Comparison of ENCODE assay signal across 9 mouse cellular contexts in the genomic region with DNA sequence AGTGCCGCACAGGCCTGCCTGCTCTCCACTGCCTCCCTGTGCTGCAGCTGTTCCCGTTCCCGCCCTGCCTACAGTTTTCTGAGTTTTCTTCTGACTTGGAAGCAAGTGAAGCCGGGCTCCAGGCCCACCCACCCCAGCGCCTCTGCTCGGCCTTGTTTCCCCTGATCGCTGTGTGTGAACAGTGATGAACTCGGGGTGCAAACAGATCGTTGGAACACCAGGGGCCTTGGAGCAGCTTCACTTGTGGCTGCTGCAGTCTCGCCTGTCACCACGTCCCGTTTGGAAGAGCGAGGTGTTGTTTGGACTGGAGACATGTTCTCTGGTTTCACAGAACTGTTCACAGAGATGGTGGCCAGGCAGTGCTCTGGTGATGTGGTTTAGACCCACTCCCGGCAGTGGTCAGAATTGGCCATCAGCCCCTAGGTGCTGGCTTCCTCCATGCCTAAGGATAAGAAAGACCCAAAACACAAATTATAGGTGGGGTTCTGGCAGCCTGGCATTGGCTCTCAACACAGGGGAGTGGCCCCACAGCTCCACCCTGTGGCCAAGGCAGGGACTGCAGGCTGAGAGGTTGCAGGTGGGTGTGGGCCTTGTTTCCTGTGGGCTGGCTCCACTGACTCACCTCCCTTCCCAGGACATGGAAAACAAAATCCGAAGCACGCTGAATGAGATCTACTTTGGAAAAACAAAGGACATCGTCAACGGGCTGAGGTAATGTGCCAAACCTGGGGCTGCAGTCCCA. TPM values are rescaled to one million over a fixed set of nuclear protein-coding genes. Genes with fewer than 3 reads are reported as not detected.
DNase-seq lines count a peak whose midpoint lies in the region; ATAC-seq and TF ChIP-seq lines count a peak whose summit lies in the region.
"Had no signal": no experiment of that assay in that cellular context is flagged by ENCODE, and none has a peak within 500 bp of the region (broad histone marks: within the 10 kb centered on the region; RNA-seq: fewer than 3 reads in every experiment).

No protein-coding gene starts in this region.

- no peak for TF ChIP-seq POLR2A in cerebellum, adult 2 months (IDR thresholded peaks at IDR 0.05; ENCODE audit: borderline replicate concordance, insufficient read depth, low read length)
- no peak for TF ChIP-seq POLR2A in olfactory bulb, adult 2 months (IDR thresholded peaks at IDR 0.05; ENCODE audit: insufficient read depth, low read depth, low read length)

- ATAC-seq in liver, embryonic 12.5 days: no peak
- ATAC-seq in limb, embryonic 13.5 days (ENCODE audit: low FRiP score, low read depth): 0 out of 2 replicates have a peak, but pooled peaks have one; percentile 18

- no peaks in the 10 kb centered on the region for H3K27me3 ChIP-seq in liver, embryonic 12.5 days (replicated peaks)
- no peaks in the 10 kb centered on the region for H3K27me3 ChIP-seq in cerebellum, adult 2 months (ENCODE audit: control insufficient read depth, insufficient read depth, low read length)
- no peaks in the 10 kb centered on the region for H3K27me3 ChIP-seq in limb, embryonic 13.5 days

- no peak overlapping the region for H3K27ac ChIP-seq in liver, embryonic 12.5 days
- H3K27ac ChIP-seq in cerebellum, adult 2 months (ENCODE audit: insufficient read depth, low read length): no peak overlapping the region
- H3K27ac ChIP-seq in limb, embryonic 13.5 days: peak overlapping the region; percentile 16; the same call in 1 of the 2 replicates
- H3K27ac ChIP-seq in olfactory bulb, adult 2 months (ENCODE audit: insufficient read depth, low read depth, low read length): no peak overlapping the region

- H3K4me2 ChIP-seq in liver, embryonic 12.5 days: no peak overlapping the region
- no peak overlapping the region for H3K4me2 ChIP-seq in limb, embryonic 13.5 days (replicated peaks)

- no peaks in the 10 kb centered on the region for H3K4me1 ChIP-seq in liver, embryonic 12.5 days
- H3K4me1 ChIP-seq in cerebellum, adult 2 months (ENCODE audit: control insufficient read depth, insufficient read depth, low read length): peaks cover 35% of the 10 kb centered on the region
- peaks cover 62% of the 10 kb centered on the region for H3K4me1 ChIP-seq in limb, embryonic 13.5 days
- H3K4me1 ChIP-seq in olfactory bulb, adult 2 months (ENCODE audit: control insufficient read depth, insufficient read depth, low read length): peaks cover 23% of the 10 kb centered on the region

- peaks cover 94% of the 10 kb centered on the region for H3K36me3 ChIP-seq in liver, embryonic 12.5 days
- peaks cover 88% of the 10 kb centered on the region for H3K36me3 ChIP-seq in limb, embryonic 13.5 days

- H3K4me3 ChIP-seq in liver, embryonic 12.5 days: no peak overlapping the region
- no peak overlapping the region for H3K4me3 ChIP-seq in cerebellum, adult 2 months (replicated peaks; ENCODE audit: insufficient read depth, low read depth, low read length)
- H3K4me3 ChIP-seq in limb, embryonic 13.5 days: no peak overlapping the region
- H3K4me3 ChIP-seq in olfactory bulb, adult 2 months (ENCODE audit: insufficient read depth, low read depth, low read length): no peak overlapping the region
- H3K4me3 ChIP-seq: erythroblast, embryonic 14.5 days had no signal

- H3K9me3 ChIP-seq in liver, embryonic 12.5 days (replicated peaks): no peaks in the 10 kb centered on the region
- no peaks in the 10 kb centered on the region for H3K9me3 ChIP-seq in limb, embryonic 13.5 days

- peak; percentile 79 for DNase-seq in liver
- peak; percentile 73 to 86 for DNase-seq in cerebellum, adult 2 months
- peak; percentile 90 for DNase-seq in gastrocnemius, adult 18-20 months (ENCODE audit: low spot score)
- peak; percentile 69 to 87 for DNase-seq in kidney, adult 8-10 months
- peak; percentile 48 to 62 for DNase-seq in thymus, adult 18-20 months

- 76% methylated on average over 18 of the region's 18 CpGs for WGBS in liver, embryonic 12.5 days (ENCODE audit: insufficient replicate concordance)
- 79% methylated on average over 18 of the region's 18 CpGs for WGBS in cerebellum, adult 2 months
- WGBS in limb, embryonic 13.5 days: 75% methylated on average over 18 of the region's 18 CpGs
- 66% methylated on average over 18 of the region's 18 CpGs for WGBS in olfactory bulb, adult 2 months

- no peak overlapping the region for H3K9ac ChIP-seq in liver, embryonic 12.5 days
- H3K9ac ChIP-seq in limb, embryonic 13.5 days: no peak overlapping the region

- TF ChIP-seq CTCF in cerebellum, adult 2 months (IDR thresholded peaks at IDR 0.05; ENCODE audit: borderline replicate concordance, insufficient read depth, low read depth, low read length): peak; percentile 94
- TF ChIP-seq CTCF in olfactory bulb, adult 2 months (IDR thresholded peaks at IDR 0.05; ENCODE audit: insufficient read depth, low read depth, low read length): peak; percentile 94

RNA-seq across cellular contexts. Expression of a gene that starts 23.2 kb away (rescaled TPM):
- polyA plus RNA-seq in liver, embryonic 12.5 days (2016; fragmentation: Nextera tagmentation; extraction: Ambion mirVana): 9.4 and 9.5 TPM in 2 replicates
- 42.3 and 44.4 TPM in 2 replicates for polyA plus RNA-seq in cerebellum, adult 2 months (2012; rRNA removed)
- 1 to 10 TPM; 5.6 to 7.8 TPM for total RNA-seq in gastrocnemius, adult 18-20 months (2021)
- 16.9 and 18.0 TPM in 2 replicates for polyA plus RNA-seq in limb, embryonic 13.5 days (2015; fragmentation: Nextera tagmentation; extraction: Ambion mirVana)
- polyA plus RNA-seq in olfactory bulb, adult 2 months (2012; ENCODE audit: insufficient read depth, insufficient read length, low replicate concordance, missing spikeins): not detected in 2 replicates

RNA-seq across cellular contexts. Expression of a gene that starts 23.3 kb away (rescaled TPM):
- polyA plus RNA-seq in liver, embryonic 12.5 days (2016; fragmentation: Nextera tagmentation; extraction: Ambion mirVana): 43.4 and 44.0 TPM in 2 replicates
- polyA plus RNA-seq in cerebellum, adult 2 months (2012; rRNA removed): 22.3 and 25.3 TPM in 2 replicates
- total RNA-seq in gastrocnemius, adult 18-20 months (2021): 10 to 100 TPM; 32.5 to 34.9 TPM
- polyA plus RNA-seq in limb, embryonic 13.5 days (2015; fragmentation: Nextera tagmentation; extraction: Ambion mirVana): 120 and 124 TPM in 2 replicates
- not detected in 2 replicates for polyA plus RNA-seq in olfactory bulb, adult 2 months (2012; ENCODE audit: insufficient read depth, insufficient read length, low replicate concordance, missing spikeins)

Comparison
In these comparisons a context has a peak if more than half of its experiments do, and no peak if none do; other contexts are left out.
1. RNA of a gene that starts 23.2 kb away (polyA plus RNA-seq): 42.3 to 44.4 TPM in cerebellum, adult 2 months, 16.9 to 18.0 TPM in limb, embryonic 13.5 days and 9.4 to 9.5 TPM in liver, embryonic 12.5 days; not detected in olfactory bulb, adult 2 months; every median in the first group is over 10 times any median in the second.
2. RNA of a gene that starts 23.3 kb away (polyA plus RNA-seq): 120 to 124 TPM in limb, embryonic 13.5 days, 43.4 to 44.0 TPM in liver, embryonic 12.5 days and 22.3 to 25.3 TPM in cerebellum, adult 2 months; not detected in olfactory bulb, adult 2 months; every median in the first group is over 10 times any median in the second.
3. Peak in every context shown above with its lines, with median percentiles within 50 percentile points of each other: DNase-seq.